Mouse (Mus musculus) ES-E14 (cell line): ENCODE measurements at regions not wholly inside any gene's neighbourhood (a gene's known extent, or its start where the extent isn't known, plus 50 kb on each side); places are given as distances from the start of the nearest gene placed in this dataset.

Experiments
- DNase-seq: peaks from one replicate; pipeline ENCODE4 v3.0.0-alpha.2; 2013; ENCODE audit warnings: low read depth, low spot score
- H3K27ac ChIP-seq: 2 replicates; pipeline ENCODE4 v1.5.1; 2012; ENCODE audit warnings: low read depth, mild to moderate bottlenecking, low read length, moderate library complexity, mixed read lengths; ENCODE audit not compliant: poor library complexity, insufficient read depth, severe bottlenecking
- H3K36me3 ChIP-seq: 2 replicates; pipeline ENCODE4 v1.6.1; 2012; ENCODE audit warnings: mild to moderate bottlenecking, low read length, moderate library complexity, mixed read lengths; ENCODE audit not compliant: control insufficient read depth, poor library complexity, insufficient read depth, severe bottlenecking
- H3K4me1 ChIP-seq, 2 experiments: fragments of 150-350 bp in 1 of 2; sonication (generic) in 1 of 2; 2 replicates each; pipeline ENCODE4 v1.6.1; 2012; ENCODE audit warnings: low read length in 2 of 2, mild to moderate bottlenecking in 1 of 2, mixed read lengths in 1 of 2; ENCODE audit not compliant: control insufficient read depth in 2 of 2, insufficient read depth in 2 of 2, poor library complexity in 1 of 2
- H3K4me3 ChIP-seq, 2 experiments: fragments of 150-350 bp in 1 of 2; sonication (generic) in 1 of 2; 2 replicates each; pipeline ENCODE4 v1.5.1; 2012; ENCODE audit warnings: low read length in 2 of 2, low read depth in 1 of 2, mild to moderate bottlenecking in 1 of 2, mixed read lengths in 1 of 2; ENCODE audit not compliant: insufficient read depth in 1 of 2, poor library complexity in 1 of 2, severe bottlenecking in 1 of 2
- H3K9ac ChIP-seq: 2 replicates; pipeline ENCODE4 v1.6.1; 2012; ENCODE audit warnings: low read depth, mild to moderate bottlenecking, low read length, mixed read lengths; ENCODE audit not compliant: poor library complexity, insufficient read depth, severe bottlenecking
- H3K9me3 ChIP-seq: fragments of 150-350 bp; sonication (generic); 2 replicates; pipeline ENCODE4 v1.6.1; 2012; ENCODE audit warnings: low read depth, mild to moderate bottlenecking, low read length; ENCODE audit not compliant: control insufficient read depth, insufficient read depth
- CHD2 ChIP-seq: IDR thresholded peaks from 2 replicates; pipeline ENCODE4 v1.6.1; 2014; ENCODE audit warnings: mild to moderate bottlenecking, low read depth, low read length, inconsistent platforms
- HCFC1 ChIP-seq: IDR thresholded peaks from 2 replicates; pipeline ENCODE4 v1.6.1; 2012; ENCODE audit warnings: low read length, inconsistent platforms, borderline replicate concordance; ENCODE audit not compliant: insufficient read depth
- MAFK ChIP-seq: IDR thresholded peaks from 2 replicates; pipeline ENCODE4 v1.6.1; 2014; ENCODE audit warnings: mild to moderate bottlenecking, low read depth, low read length, inconsistent platforms; ENCODE audit not compliant: insufficient read depth
- ZC3H11A ChIP-seq: IDR thresholded peaks from 2 replicates; pipeline ENCODE4 v1.6.1; 2012; ENCODE audit warnings: low read depth, mild to moderate bottlenecking, inconsistent platforms, low read length, borderline replicate concordance
- ZNF384 ChIP-seq: IDR thresholded peaks from 2 replicates; pipeline ENCODE4 v1.6.1; 2012; ENCODE audit warnings: low read depth, low read length, inconsistent platforms
- in situ Hi-C, 2 experiments: fragments of 600-800 bp; cut with MboI; formaldehyde crosslinking; loops; one replicate each; pipeline ENCODE4 v1.15.1; 2025; ENCODE audit warnings: low sequenced_read_pairs in 2 of 2, inconsistent platforms in 1 of 2; ENCODE audit not compliant: unreplicated experiment in 2 of 2

GRCm38 (mm10) chr8:126713602-126714145 lies 119.9 kb upstream of the Irf2bp2 start:
- Histone ChIP-seq H3K9ac (no peak overlapping the region), H3K4me3 (no peak overlapping the region), H3K9me3 (no peaks in the 10 kb centered on the region), H3K4me1 (no peaks in the 10 kb centered on the region), H3K27ac (no peak overlapping the region), H3K36me3 (no peaks in the 10 kb centered on the region)
- TF ChIP-seq MAFK (no peak), ZNF384 (no peak), ZC3H11A (no peak), HCFC1 (no peak), CHD2 (no peak)
- no peak for DNase-seq
- in situ Hi-C loops, result no loop called here

GRCm38 (mm10) chr8:126713181-126713580 lies 119.4 kb upstream of the Irf2bp2 start:
- in situ Hi-C loops, result no loop called here
- Histone ChIP-seq H3K9me3 (no peaks in the 10 kb centered on the region), H3K4me3 (no peak overlapping the region), H3K36me3 (no peaks in the 10 kb centered on the region), H3K27ac (no peak overlapping the region), H3K4me1 (no peaks in the 10 kb centered on the region), H3K9ac (no peak overlapping the region)
- DNase-seq, result no peak
- TF ChIP-seq ZC3H11A (no peak), ZNF384 (no peak), MAFK (no peak), HCFC1 (no peak), CHD2 (no peak)

GRCm38 (mm10) chr8:126712749-126713148 lies 119.0 kb upstream of the Irf2bp2 start:
- no peak overlapping the region for H3K9ac ChIP-seq
- H3K9me3 ChIP-seq, result no peaks in the 10 kb centered on the region
- H3K4me1 ChIP-seq, result no peaks in the 10 kb centered on the region
- DNase-seq, result no peak
- no peaks in the 10 kb centered on the region for H3K36me3 ChIP-seq
- H3K4me3 ChIP-seq, result no peak overlapping the region
- H3K27ac ChIP-seq, result no peak overlapping the region
- in situ Hi-C loops, result no loop called here
- TF ChIP-seq CHD2, result no peak
- TF ChIP-seq ZNF384, result no peak
- TF ChIP-seq HCFC1, result no peak
- TF ChIP-seq ZC3H11A, result no peak
- no peak for TF ChIP-seq MAFK

GRCm38 (mm10) chr8:126708956-126709355 lies 115.2 kb upstream of the Irf2bp2 start:
- TF ChIP-seq ZNF384, result no peak
- TF ChIP-seq MAFK, result no peak
- no peak for TF ChIP-seq CHD2
- no peak for TF ChIP-seq HCFC1
- TF ChIP-seq ZC3H11A, result no peak
- no peak overlapping the region for H3K9ac ChIP-seq
- in situ Hi-C loops, result no loop called here
- H3K4me3 ChIP-seq, result no peak overlapping the region
- H3K27ac ChIP-seq, result no peak overlapping the region
- no peak for DNase-seq
- no peaks in the 10 kb centered on the region for H3K4me1 ChIP-seq
- H3K36me3 ChIP-seq, result no peaks in the 10 kb centered on the region
- no peaks in the 10 kb centered on the region for H3K9me3 ChIP-seq
